Mouse (Mus musculus) cerebellum, adult 11-12 months (tissue): ENCODE data around the gene Hadha.

Experiments
- DNase-seq: peaks from one replicate; pipeline ENCODE4 v3.0.0; 2022

Gene Hadha

GRCm38 (mm10) chr5:30154474-30155394, at the start of gene Hadha, which contains the start of gene Hadhb:
Gene Hadha, minus strand, starts transcription at chr5:30155162.
Gene Hadhb, plus strand, starts transcription at chr5:30155248.
- DNase-seq: peak; percentile 91

GRCm38 (mm10) chr5:30204441-30204840, 49.5 kb upstream of the Hadha start:
- no peak for DNase-seq

DNA sequence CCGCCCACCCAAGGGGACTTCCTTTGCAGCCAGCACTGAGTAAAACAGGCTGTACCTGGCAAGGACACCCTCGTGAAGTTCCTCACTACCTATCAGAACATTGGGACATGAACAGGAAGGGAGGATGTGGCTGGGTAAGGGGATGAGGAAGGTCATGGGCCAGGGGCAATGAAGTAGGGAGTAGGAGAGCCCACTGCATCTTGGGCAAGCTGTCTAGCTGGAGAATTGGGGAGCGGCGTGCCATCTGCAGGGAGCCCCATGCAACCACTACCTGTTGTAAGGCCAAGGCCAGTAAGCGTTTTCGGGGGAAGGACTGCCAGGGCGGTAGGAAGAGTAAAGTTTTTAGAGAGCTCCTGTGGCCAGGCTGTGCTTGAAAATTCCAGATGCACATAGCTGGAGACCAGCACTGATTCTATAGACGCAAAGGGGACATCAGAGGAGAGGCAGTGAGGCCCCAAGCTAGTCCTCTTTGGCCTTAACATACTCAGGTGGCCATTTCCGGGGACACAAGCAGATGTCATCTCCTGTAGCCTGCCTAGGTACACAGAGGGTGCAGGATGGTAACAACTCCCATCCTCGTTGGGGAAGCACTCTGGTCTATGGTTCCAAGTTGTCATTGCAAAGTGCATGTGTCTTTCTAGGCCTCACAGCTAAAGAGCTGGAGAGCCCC, 48.4 kb upstream of the Hadha start:
- no peak for DNase-seq

DNA sequence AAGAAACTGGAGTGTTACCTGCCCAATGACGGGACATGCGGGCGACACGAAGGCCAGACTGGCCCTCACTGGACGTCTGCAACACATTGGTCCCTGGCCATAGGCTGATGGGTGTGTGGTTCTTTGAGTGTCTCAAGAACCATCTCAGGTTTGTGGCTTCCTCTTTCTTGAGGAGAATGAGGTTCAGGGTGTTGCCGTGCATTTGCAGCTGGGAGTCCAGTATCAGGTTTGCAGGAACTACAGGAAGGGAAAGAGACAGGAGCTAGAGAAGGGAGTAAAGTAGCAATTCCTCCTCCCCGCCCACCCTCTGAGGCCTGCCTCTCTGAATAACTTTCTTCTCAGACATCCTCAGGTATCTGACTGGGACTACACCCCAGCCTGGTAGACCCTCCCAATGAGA, 47.3 kb upstream of the Hadha start:
- no peak for DNase-seq

- DNase-seq: no peak
Observed at GRCm38 (mm10) chr5:30201521-30201920, 46.6 kb upstream of the Hadha start.

GRCm38 (mm10) chr5:30198257-30198656, 43.3 kb upstream of the Hadha start:
- DNase-seq: no peak

DNA sequence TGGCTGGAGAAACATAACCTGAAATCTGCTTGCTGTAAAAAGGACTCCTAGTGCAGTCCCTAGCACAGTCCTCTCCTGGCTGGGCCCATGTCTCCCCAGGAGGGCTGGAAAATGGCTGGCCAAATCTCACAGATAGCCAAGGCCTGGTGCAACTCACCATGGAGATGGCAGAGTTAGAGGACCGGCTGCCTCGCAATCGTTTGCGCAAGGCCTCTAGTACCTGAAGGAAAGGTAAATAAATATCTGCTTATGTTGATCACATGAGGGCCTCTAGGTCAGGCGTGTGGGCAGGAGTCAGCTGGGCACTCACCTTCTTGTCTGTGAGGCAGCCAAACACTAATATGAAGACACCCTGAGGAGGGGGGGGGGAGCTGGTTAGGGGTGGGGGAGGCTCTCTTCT, 40.4 kb upstream of the Hadha start:
- no peak for DNase-seq

DNA sequence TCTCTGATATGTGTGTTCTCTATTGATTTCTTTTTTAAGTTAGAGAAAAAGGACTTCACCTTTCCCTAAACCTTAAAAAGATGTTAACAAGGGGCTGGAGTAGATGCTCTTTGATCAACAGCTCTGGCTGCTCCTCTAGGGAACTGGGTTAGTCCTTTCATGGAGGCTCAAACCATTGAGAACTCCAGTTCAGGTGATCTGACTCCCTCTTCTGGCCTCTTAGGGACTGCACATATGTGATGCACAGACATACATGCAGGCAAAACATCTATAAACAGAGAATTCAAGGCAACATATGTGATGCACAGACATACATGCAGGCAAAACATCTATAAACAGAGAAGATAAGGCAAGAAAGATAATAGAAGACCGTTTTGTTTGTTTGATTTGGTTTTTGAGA, 37.5 kb upstream of the Hadha start:
- no peak for DNase-seq

GRCm38 (mm10) chr5:30187687-30188485, 32.9 kb upstream of the Hadha start:
- DNase-seq: no peak

DNA sequence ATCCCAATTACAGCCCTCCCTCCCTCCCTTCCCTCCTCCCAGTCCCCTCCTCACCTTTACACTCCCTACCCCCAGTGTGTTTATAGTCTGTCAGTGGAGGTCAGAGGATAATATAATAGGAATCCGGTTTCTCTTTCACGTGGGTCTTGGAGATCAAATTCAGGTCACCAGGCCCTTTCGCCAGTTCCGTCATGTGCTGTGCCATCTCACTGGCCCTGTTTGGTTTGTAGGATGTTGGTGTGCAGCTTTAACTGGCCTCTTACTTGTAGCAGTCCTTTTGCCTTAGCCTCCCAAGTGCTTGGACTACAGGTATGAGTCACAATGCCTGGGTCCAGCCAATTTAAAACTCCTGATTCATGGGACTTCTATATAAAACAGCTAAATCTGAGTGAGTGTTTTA, 20.8 kb upstream of the Hadha start:
- no peak for DNase-seq

DNA sequence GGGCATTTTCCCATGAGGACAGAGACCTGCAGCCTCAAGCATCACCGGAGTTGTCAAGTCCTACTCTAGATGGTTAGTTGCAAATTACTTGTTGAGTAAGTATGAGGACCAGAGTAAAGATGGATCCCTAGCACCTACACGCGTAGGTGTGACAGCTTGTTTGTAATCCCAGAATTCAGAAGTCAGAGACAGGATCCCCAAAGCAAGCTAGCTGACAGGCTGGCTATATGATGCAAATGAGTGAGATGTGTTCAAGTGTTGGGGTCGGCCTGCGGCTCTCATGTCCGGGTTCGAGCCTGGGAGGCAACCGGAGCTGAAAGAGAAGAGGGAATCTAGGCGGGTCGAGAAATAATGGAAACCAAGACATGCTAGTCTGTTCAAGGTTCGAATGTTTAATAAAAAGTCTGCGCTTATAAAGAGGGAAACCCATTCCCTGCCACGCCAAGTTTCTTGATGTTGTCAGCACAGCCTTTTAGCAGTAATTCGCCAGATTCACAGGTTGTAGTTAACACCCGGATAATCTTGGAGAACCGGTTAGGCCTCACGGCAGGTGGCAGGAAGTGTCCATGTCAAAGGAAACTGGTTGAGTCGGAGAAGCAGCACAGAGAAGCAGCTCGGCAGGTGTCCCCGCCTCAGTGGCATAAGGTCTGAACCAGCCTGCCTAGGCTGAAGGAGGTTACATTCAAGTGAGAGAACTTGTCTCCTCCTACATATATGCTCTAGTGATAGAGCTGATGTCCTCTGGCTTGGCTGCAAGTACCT, 18.1 kb upstream of the Hadha start:
- DNase-seq: no peak

- no peak for DNase-seq
Observed at GRCm38 (mm10) chr5:30172115-30172514, 17.2 kb upstream of the Hadha start.

GRCm38 (mm10) chr5:30170303-30170940, 15.5 kb upstream of the Hadha start:
- no peak for DNase-seq

- DNase-seq: no peak
Observed at GRCm38 (mm10) chr5:30165234-30165946, 10.4 kb upstream of the Hadha start.

- no peak for DNase-seq
Observed at GRCm38 (mm10) chr5:30162339-30162738, 7.4 kb upstream of the Hadha start.

DNA sequence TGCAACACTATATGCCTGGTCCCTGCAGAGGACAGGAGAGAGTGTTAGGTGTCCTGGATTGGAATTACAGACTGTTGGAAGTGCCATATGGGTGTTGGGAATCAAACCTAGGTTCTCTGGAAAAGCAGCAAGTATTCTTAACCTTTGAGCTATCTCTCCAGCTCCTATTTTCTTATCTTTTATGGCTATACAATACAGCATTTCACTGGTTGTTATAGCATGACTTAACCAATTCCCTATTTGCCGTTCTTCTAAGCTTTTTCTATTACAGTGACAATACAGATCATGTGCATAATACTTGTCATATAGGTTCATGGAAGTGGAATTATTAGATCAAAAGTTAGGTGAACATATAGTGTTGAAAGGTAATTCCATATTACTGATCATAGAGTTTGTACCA, 6.9 kb upstream of the Hadha start:
- DNase-seq: no peak

DNA sequence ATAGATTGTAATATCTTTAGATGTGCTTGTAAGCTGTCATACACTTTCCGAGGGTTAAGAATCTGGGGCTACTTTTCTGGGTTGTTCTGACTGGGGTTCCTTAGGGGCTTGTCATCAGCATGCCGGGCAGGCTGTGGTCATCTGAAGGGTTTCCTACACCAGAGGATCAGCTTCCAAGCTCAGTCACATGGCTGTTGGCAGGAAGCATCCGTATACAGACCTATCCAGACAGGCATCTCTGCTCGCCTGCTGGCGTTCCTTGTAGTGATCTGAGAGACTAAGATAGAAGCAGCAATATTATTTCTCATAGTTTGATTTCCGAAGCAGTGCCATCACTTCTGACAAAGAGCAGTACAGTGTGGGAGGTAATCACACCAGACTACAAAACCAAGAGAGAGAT, 4.6 kb upstream of the Hadha start:
- no peak for DNase-seq

GRCm38 (mm10) chr5:30155821-30156629, 1.1 kb upstream of the Hadha start:
- no peak for DNase-seq

- DNase-seq: no peak
Observed at GRCm38 (mm10) chr5:30155395-30155792, 432 bp upstream of the Hadha start.

- DNase-seq: no peak
Observed at GRCm38 (mm10) chr5:30154013-30154412, 949 bp downstream of the Hadha start.
